Mouse (Mus musculus) forebrain, embryonic 15.5 days (tissue): ENCODE results near the gene Slc30a6. TPM values are rescaled to one million over a fixed set of nuclear protein-coding genes. Genes with fewer than 3 reads are reported as not detected.
"Not testable (repeated sequence)": the region's sequence is repeated elsewhere in the genome, so short reads cannot be mapped to it uniquely, and the experiment has no call there.

ENCODE experiments used
- ATAC-seq: fragments of 200-750 bp; cut with Nextera tagmentation; replicated peaks from 2 replicates; pipeline ENCODE4 v1.8.0; 2017; ENCODE audit warnings: mild to moderate bottlenecking, moderate TSS enrichment, moderate library complexity
- H3K27ac ChIP-seq: fragments of 300-500 bp; sonication (generic); replicated peaks from 2 replicates; pipeline ENCODE4 v1.5.1; 2015; ENCODE audit warnings: mild to moderate bottlenecking, inconsistent platforms
- H3K27me3 ChIP-seq: fragments of 300-500 bp; sonication (generic); 2 replicates; pipeline ENCODE4 v1.6.1; 2015; ENCODE audit warnings: inconsistent platforms
- H3K36me3 ChIP-seq: fragments of 300-500 bp; sonication (generic); 2 replicates; pipeline ENCODE4 v1.6.1; 2015; ENCODE audit warnings: mild to moderate bottlenecking, inconsistent platforms
- H3K4me1 ChIP-seq: fragments of 300-500 bp; sonication (generic); 2 replicates; pipeline ENCODE4 v1.6.1; 2015; ENCODE audit warnings: inconsistent platforms
- H3K4me2 ChIP-seq: fragments of 300-500 bp; sonication (generic); replicated peaks from 2 replicates; pipeline ENCODE4 v1.6.1; 2015; ENCODE audit warnings: mild to moderate bottlenecking, inconsistent platforms
- H3K4me3 ChIP-seq: fragments of 300-500 bp; sonication (generic); 2 replicates; pipeline ENCODE4 v1.5.1; 2015; ENCODE audit warnings: mild to moderate bottlenecking, inconsistent platforms
- H3K9ac ChIP-seq: fragments of 300-500 bp; sonication (generic); replicated peaks from 2 replicates; pipeline ENCODE4 v1.6.1; 2015; ENCODE audit warnings: mild to moderate bottlenecking, inconsistent platforms
- H3K9me3 ChIP-seq: fragments of 300-500 bp; sonication (generic); 2 replicates; pipeline ENCODE4 v1.6.1; 2016; ENCODE audit warnings: inconsistent platforms
- WGBS: fragments of 180-500 bp; shearing (Covaris S2); methylation state at CpG from one replicate; pipeline ENCODE4 v1.1.7; 2015; ENCODE audit warnings: mixed read lengths; 5-methylcytosine and 5-hydroxymethylcytosine counted together
- polyA plus RNA-seq: library from polyadenylated mRNA; unstranded; fragments of >200 nt; fragmentation: Nextera tagmentation; extraction: Ambion mirVana; gene quantifications from 2 replicates; pipeline ENCODE4 v1.2.1, GENCODE M21; 2015

Slc30a6 gene
- polyA plus RNA-seq, 1 experiment from 2014 or later, result 30.9 TPM

GRCm38 (mm10) chr17:74454660-74455059 is 59.3 kb downstream of the Slc30a6 start:
- H3K27me3 ChIP-seq, result no peaks in the 10 kb centered on the region
- no peak overlapping the region for H3K9ac ChIP-seq
- no peaks in the 10 kb centered on the region for H3K9me3 ChIP-seq
- H3K27ac ChIP-seq, result no peak overlapping the region
- no peak overlapping the region for H3K4me3 ChIP-seq
- no peak overlapping the region for H3K4me2 ChIP-seq
- no peaks in the 10 kb centered on the region for H3K36me3 ChIP-seq
- WGBS, result 85% methylated on average over 1 of the region's 1 CpGs
- ATAC-seq, result no peak
- no peaks in the 10 kb centered on the region for H3K4me1 ChIP-seq

DNA sequence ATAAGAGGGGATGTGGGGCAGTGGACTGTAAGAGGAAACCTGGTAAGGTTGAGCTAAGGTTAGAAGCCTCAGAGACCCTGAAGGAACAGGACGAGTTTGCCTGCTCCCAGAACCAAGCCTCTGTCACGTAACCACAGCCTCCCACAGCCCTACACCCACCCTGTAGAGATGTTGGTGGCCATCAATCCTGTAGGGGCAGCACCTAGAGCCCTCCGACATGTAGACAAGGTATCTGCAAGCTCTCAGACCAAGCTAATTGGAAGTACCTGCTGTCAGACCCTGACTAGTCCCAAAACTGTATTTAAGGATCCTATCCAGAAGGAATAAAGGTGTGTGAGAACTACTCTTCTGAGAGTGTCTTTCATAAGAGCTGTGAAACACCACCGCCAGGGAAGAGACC is 60.0 kb downstream of the Slc30a6 start:
- Histone ChIP-seq H3K4me2 (no peak overlapping the region), H3K27me3 (no peaks in the 10 kb centered on the region), H3K36me3 (no peaks in the 10 kb centered on the region), H3K9ac (no peak overlapping the region), H3K27ac (no peak overlapping the region), H3K9me3 (no peaks in the 10 kb centered on the region), H3K4me1 (no peaks in the 10 kb centered on the region), H3K4me3 (no peak overlapping the region)
- no peak for ATAC-seq
- WGBS, result 92% methylated on average over 4 of the region's 4 CpGs

- no peaks in the 10 kb centered on the region for H3K27me3 ChIP-seq
- no peaks in the 10 kb centered on the region for H3K9me3 ChIP-seq
- WGBS, result 93% methylated on average over 5 of the region's 5 CpGs
- no peak for ATAC-seq
- no peaks in the 10 kb centered on the region for H3K36me3 ChIP-seq
- no peak overlapping the region for H3K4me2 ChIP-seq
- H3K4me3 ChIP-seq, result no peak overlapping the region
- no peaks in the 10 kb centered on the region for H3K4me1 ChIP-seq
- H3K9ac ChIP-seq, result no peak overlapping the region
- no peak overlapping the region for H3K27ac ChIP-seq
Observed at GRCm38 (mm10) chr17:74456825-74457224, 61.4 kb downstream of the Slc30a6 start.

- no peak for ATAC-seq
- no peak overlapping the region for H3K27ac ChIP-seq
- no peaks in the 10 kb centered on the region for H3K36me3 ChIP-seq
- H3K4me2 ChIP-seq, result no peak overlapping the region
- WGBS, result 82% methylated on average over 10 of the region's 10 CpGs
- no peak overlapping the region for H3K4me3 ChIP-seq
- no peak overlapping the region for H3K9ac ChIP-seq
- H3K9me3 ChIP-seq, result no peaks in the 10 kb centered on the region
- H3K27me3 ChIP-seq, result no peaks in the 10 kb centered on the region
- H3K4me1 ChIP-seq, result no peaks in the 10 kb centered on the region
Observed at GRCm38 (mm10) chr17:74457972-74458677, 62.7 kb downstream of the Slc30a6 start.

- Histone ChIP-seq H3K4me2 (no peak within 1 kb of the TSS), H3K36me3 (no peaks in the 10 kb centered on the region), H3K27me3 (no peaks in the 10 kb centered on the region), H3K4me3 (no peak within 1 kb of the TSS), H3K27ac (no peak within 1 kb of the TSS), H3K9ac (no peak within 1 kb of the TSS), H3K9me3 (no peaks in the 10 kb centered on the region), H3K4me1 (no peaks in the 10 kb centered on the region)
- 58% methylated on average over 8 of the region's 8 CpGs for WGBS
- no peak for ATAC-seq
Observed at GRCm38 (mm10) chr17:74458711-74459408, 63.5 kb downstream of the Slc30a6 start, which contains the start of gene Nlrc4. Gene Nlrc4 (minus strand): TSS chr17:74459142.

DNA sequence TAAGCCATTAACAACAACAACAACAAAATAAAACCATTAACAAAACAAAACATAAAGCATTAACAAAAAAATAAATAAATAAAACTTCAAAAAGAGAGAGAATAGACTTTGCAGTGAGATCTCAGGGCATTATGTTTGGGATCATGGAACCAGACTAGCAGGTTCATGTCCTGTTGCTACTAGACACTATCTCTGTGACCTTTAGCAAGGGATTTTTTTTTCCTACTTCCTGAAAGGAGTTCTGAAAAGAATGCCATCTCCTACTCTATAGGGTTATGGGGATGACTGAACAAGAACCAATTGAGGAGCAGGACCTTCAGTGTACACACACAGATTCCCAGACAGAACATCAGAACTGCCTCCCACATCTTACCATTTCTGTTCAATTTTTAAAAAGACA is 68.1 kb downstream of the Slc30a6 start:
- H3K27me3 ChIP-seq, result no peaks in the 10 kb centered on the region
- no peak overlapping the region for H3K4me2 ChIP-seq
- no peaks in the 10 kb centered on the region for H3K4me1 ChIP-seq
- H3K4me3 ChIP-seq, result no peak overlapping the region
- no peaks in the 10 kb centered on the region for H3K36me3 ChIP-seq
- H3K9me3 ChIP-seq, result no peaks in the 10 kb centered on the region
- ATAC-seq, result no peak
- no peak overlapping the region for H3K27ac ChIP-seq
- no peak overlapping the region for H3K9ac ChIP-seq

GRCm38 (mm10) chr17:74467981-74468380 is 72.6 kb downstream of the Slc30a6 start:
- H3K9ac ChIP-seq, H3K9me3 ChIP-seq, H3K4me2 ChIP-seq, ATAC-seq, H3K4me3 ChIP-seq, H3K4me1 ChIP-seq, H3K36me3 ChIP-seq, H3K27ac ChIP-seq, H3K27me3 ChIP-seq: not testable (repeated sequence)
- WGBS, result 91% methylated on average over 2 of the region's 2 CpGs

DNA sequence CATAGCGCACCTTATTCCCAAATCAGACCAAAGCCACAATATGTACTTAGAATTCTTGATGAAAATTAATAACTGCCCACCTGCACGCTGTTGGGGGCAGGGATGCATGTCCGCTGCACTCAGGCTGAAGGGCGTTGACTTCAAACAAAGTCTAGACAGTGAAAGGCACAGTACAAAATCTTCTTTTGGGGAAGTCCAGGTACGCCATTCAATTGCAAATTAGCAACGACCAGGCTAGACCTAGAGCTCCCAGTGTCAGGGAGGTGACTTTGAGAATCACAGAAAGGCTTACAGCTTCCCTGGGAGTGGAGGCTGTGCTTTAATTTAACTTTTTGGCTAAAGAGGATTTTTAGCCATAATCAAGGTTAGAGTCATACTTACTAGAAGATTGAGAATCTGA is 74.7 kb downstream of the Slc30a6 start:
- not testable (repeated sequence) for H3K27ac ChIP-seq, H3K4me2 ChIP-seq, ATAC-seq, H3K36me3 ChIP-seq, H3K9me3 ChIP-seq, H3K9ac ChIP-seq, H3K27me3 ChIP-seq, H3K4me1 ChIP-seq, H3K4me3 ChIP-seq
- 78% methylated on average over 6 of the region's 6 CpGs for WGBS

Other genes starting within 250 kb of the Slc30a6 start
- 63.9 and 66.1 TPM in 2 replicates for gene Memo1, start 100.1 kb upstream of the Slc30a6 start, polyA plus RNA-seq
- gene Dpy30, start 71.7 kb upstream of the Slc30a6 start, polyA plus RNA-seq, result 202 and 214 TPM in 2 replicates
- 35.1 and 36.4 TPM in 2 replicates for gene Spast, start 56.6 kb upstream of the Slc30a6 start, polyA plus RNA-seq
- gene Nlrc4, start 63.5 kb downstream of the Slc30a6 start, polyA plus RNA-seq, result 0.22 and 0.26 TPM in 2 replicates
- 55.8 and 65.0 TPM in 2 replicates for gene Yipf4, start 93.9 kb downstream of the Slc30a6 start, polyA plus RNA-seq
- gene Birc6, start 132.7 kb downstream of the Slc30a6 start, polyA plus RNA-seq, result 99.1 and 99.8 TPM in 2 replicates